Mouse (Mus musculus): Measurements from ENCODE around the gene Slc27a2.

DNA sequence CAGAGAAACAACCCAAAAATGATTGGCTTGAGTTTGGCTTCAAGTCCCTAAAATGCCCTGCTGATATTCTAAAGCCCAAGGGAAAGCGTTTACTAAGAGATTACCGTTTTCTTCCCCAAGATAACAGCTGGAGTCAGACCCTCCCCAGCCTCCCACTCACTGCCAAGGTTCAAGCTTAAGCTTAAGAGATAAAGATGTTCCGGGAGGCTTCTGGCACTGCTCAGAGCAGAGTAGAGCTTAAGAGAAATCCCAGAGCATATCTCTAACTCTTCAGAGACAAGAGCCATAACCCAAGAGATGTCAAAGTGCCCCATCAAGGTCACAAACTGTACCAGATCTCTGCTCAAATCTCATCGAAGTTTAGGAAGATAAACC, 54.5 kb downstream of the Slc27a2 start:
- TF ChIP-seq TAL1 (IDR thresholded peaks at IDR 0.05; ENCODE audit: low read length), result no peak
- no peak for TF ChIP-seq GATA1 (IDR thresholded peaks at IDR 0.05; ENCODE audit: low read length)

Data from erythroblast, embryonic 14.5 days (primary cell).